Mouse (Mus musculus): ENCODE measurements around the gene Hist1h2bc.

Gene Hist1h2bc

GRCm38 (mm10) chr13:23737091-23737490, 53.1 kb downstream of the Hist1h2bc start:
- 90% methylated on average over 5 of the region's 5 CpGs for WGBS

- WGBS: 23% methylated on average over 4 of the region's 4 CpGs
These were observed 54.0 kb downstream of the Hist1h2bc start for GRCm38 (mm10) chr13:23738041-23738440.

- under 1% methylated on average over 38 of the region's 38 CpGs for WGBS
These were observed 54.7 kb downstream of the Hist1h2bc start, which contains the start of gene Hist1h1c for GRCm38 (mm10) chr13:23738677-23739068. Hist1h1c (plus strand) TSS chr13:23738808.

GRCm38 (mm10) chr13:23739069-23739921, 55.3 kb downstream of the Hist1h2bc start:
- WGBS: under 1% methylated on average over 39 of the region's 39 CpGs

- WGBS: under 1% methylated on average over 14 of the region's 14 CpGs
These were observed 55.9 kb downstream of the Hist1h2bc start for GRCm38 (mm10) chr13:23739922-23740252.

GRCm38 (mm10) chr13:23740256-23740840, 56.3 kb downstream of the Hist1h2bc start:
- WGBS: 28% methylated on average over 13 of the region's 13 CpGs

GRCm38 (mm10) chr13:23740910-23741309, 56.9 kb downstream of the Hist1h2bc start:
- 70% methylated on average over 5 of the region's 5 CpGs for WGBS
